Mouse (Mus musculus) neural tube, embryonic 13.5 days (tissue): Measurements from ENCODE around the gene Gm2042. TPM values are rescaled to one million over a fixed set of nuclear protein-coding genes. Genes with fewer than 3 reads are reported as not detected.
"Not testable (repeated sequence)": the region's sequence is repeated elsewhere in the genome, so short reads cannot be mapped to it uniquely, and the experiment has no call there.

Experiments
- ATAC-seq: fragments of 200-750 bp; cut with Nextera tagmentation; 2 replicates; pipeline ENCODE4 v1.8.0; 2017; ENCODE audit warnings: low read depth, mild to moderate bottlenecking, moderate TSS enrichment, moderate library complexity
- H3K27ac ChIP-seq: fragments of 300-500 bp; sonication (generic); replicated peaks from 2 replicates; pipeline ENCODE4 v1.5.1; 2015; ENCODE audit warnings: moderate library complexity, mild to moderate bottlenecking, inconsistent platforms
- H3K27me3 ChIP-seq: fragments of 300-500 bp; sonication (generic); 2 replicates; pipeline ENCODE4 v1.6.1; 2015; ENCODE audit warnings: mild to moderate bottlenecking, inconsistent platforms
- H3K36me3 ChIP-seq: fragments of 300-500 bp; sonication (generic); 2 replicates; pipeline ENCODE4 v1.6.1; 2015; ENCODE audit warnings: mild to moderate bottlenecking, inconsistent platforms
- H3K4me1 ChIP-seq: fragments of 300-500 bp; sonication (generic); replicated peaks from 2 replicates; pipeline ENCODE4 v1.6.1; 2015; ENCODE audit warnings: inconsistent platforms
- H3K4me2 ChIP-seq: fragments of 300-500 bp; sonication (generic); 2 replicates; pipeline ENCODE4 v1.6.1; 2015; ENCODE audit warnings: inconsistent platforms, mild to moderate bottlenecking, moderate library complexity
- H3K4me3 ChIP-seq: fragments of 300-500 bp; sonication (generic); 2 replicates; pipeline ENCODE4 v1.5.1; 2015; ENCODE audit warnings: mild to moderate bottlenecking, inconsistent platforms
- H3K9ac ChIP-seq: fragments of 300-500 bp; sonication (generic); 2 replicates; pipeline ENCODE4 v1.6.1; 2015; ENCODE audit warnings: moderate library complexity, mild to moderate bottlenecking, inconsistent platforms
- H3K9me3 ChIP-seq: fragments of 300-500 bp; sonication (generic); 2 replicates; pipeline ENCODE4 v1.6.1; 2016; ENCODE audit warnings: inconsistent platforms
- WGBS: fragments of 180-500 bp; shearing (Covaris S2); methylation state at CpG from one replicate; pipeline ENCODE4 v1.1.7; 2015; 5-methylcytosine and 5-hydroxymethylcytosine counted together
- polyA plus RNA-seq: library from polyadenylated mRNA; unstranded; fragments of >200 nt; fragmentation: Nextera tagmentation; extraction: Ambion mirVana; gene quantifications from 2 replicates; pipeline ENCODE4 v1.2.1, GENCODE M21; 2015

Gm2042 gene
- polyA plus RNA-seq = not detected in 2 replicates

GRCm38 (mm10) chr12:87953780-87954179, at the start of gene Gm2042:
Gene Gm2042 (plus strand): TSS chr12:87954080.
- not testable (repeated sequence) for H3K4me1 ChIP-seq, ATAC-seq, H3K4me2 ChIP-seq, H3K4me3 ChIP-seq, H3K36me3 ChIP-seq, H3K27ac ChIP-seq, H3K27me3 ChIP-seq, H3K9ac ChIP-seq, H3K9me3 ChIP-seq
- WGBS = 93% methylated on average over 2 of the region's 2 CpGs

GRCm38 (mm10) chr12:87919721-87920120, 34.2 kb upstream of the Gm2042 start, which contains the start of gene Gm2035:
Gene Gm2035 (minus strand): TSS chr12:87919857.
- H3K9me3 ChIP-seq, H3K4me1 ChIP-seq, ATAC-seq, H3K27ac ChIP-seq, H3K36me3 ChIP-seq, H3K4me3 ChIP-seq, H3K9ac ChIP-seq, H3K27me3 ChIP-seq, H3K4me2 ChIP-seq: not testable (repeated sequence)
- WGBS = 81% methylated on average over 2 of the region's 2 CpGs

DNA sequence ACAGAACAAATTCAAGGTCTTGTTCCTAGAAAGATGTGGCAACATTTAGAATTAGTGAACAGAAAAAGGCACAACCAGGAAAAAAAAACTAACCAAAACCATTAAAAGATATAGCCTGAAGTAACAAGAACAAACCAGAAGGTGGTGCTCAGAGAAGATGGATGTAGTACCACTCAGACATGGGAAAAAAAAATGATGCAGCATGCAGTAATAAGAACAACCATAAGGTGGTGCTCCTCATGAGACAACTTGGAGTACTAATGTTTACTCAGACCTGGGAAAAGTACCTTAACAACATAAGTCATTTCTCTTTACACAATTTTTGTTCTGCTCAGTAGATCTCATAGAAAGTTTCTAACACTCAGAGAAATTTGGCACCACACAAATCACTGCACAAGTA, 30.1 kb downstream of the Gm2042 start:
- H3K4me1 ChIP-seq, H3K9ac ChIP-seq, H3K36me3 ChIP-seq, H3K9me3 ChIP-seq, H3K27ac ChIP-seq, H3K4me3 ChIP-seq, H3K4me2 ChIP-seq, H3K27me3 ChIP-seq, ATAC-seq: not testable (repeated sequence)

GRCm38 (mm10) chr12:88004118-88004517, 50.2 kb downstream of the Gm2042 start:
- H3K27ac ChIP-seq, H3K36me3 ChIP-seq, H3K4me2 ChIP-seq, H3K27me3 ChIP-seq, ATAC-seq, H3K9me3 ChIP-seq, H3K9ac ChIP-seq, H3K4me3 ChIP-seq, H3K4me1 ChIP-seq: not testable (repeated sequence)
- 77% methylated on average over 3 of the region's 3 CpGs for WGBS

Other genes with a start within 250 kb of the Gm2042 start
- not detected in 2 replicates for gene Gm21319, start 178.3 kb upstream of the Gm2042 start, polyA plus RNA-seq
- gene Gm21936, start 158.6 kb upstream of the Gm2042 start, polyA plus RNA-seq = not detected in 2 replicates
- gene BB287469, start 137.5 kb upstream of the Gm2042 start, polyA plus RNA-seq = not detected in 2 replicates
- gene Gm2001, start 111.7 kb upstream of the Gm2042 start, polyA plus RNA-seq = not detected in 2 replicates
- gene Gm2016, start 80.0 kb upstream of the Gm2042 start, polyA plus RNA-seq = not detected in 2 replicates
- gene Gm2022, start 58.7 kb upstream of the Gm2042 start, polyA plus RNA-seq = not detected in 2 replicates
- gene Gm2035, start 34.2 kb upstream of the Gm2042 start, polyA plus RNA-seq = not detected in 2 replicates
- not detected in 2 replicates for gene Gm2075, start 57.8 kb downstream of the Gm2042 start, polyA plus RNA-seq
- not detected in 2 replicates for gene Gm6803, start 64.7 kb downstream of the Gm2042 start, polyA plus RNA-seq
- not detected in 2 replicates for gene Gm2056, start 72.9 kb downstream of the Gm2042 start, polyA plus RNA-seq
- not detected in 2 replicates for gene Gm16368, start 129.6 kb downstream of the Gm2042 start, polyA plus RNA-seq
- not detected in 2 replicates for gene Gm10436, start 228.0 kb downstream of the Gm2042 start, polyA plus RNA-seq